Mouse (Mus musculus) olfactory bulb, adult 2 months (tissue): ENCODE measurements around the gene Btnl9.

Source experiments
- CTCF ChIP-seq: fragments of 200-500 bp; IDR thresholded peaks from 2 replicates; pipeline ENCODE4 v1.5.1; 2012; ENCODE audit warnings: low read depth, mild to moderate bottlenecking, low read length, moderate library complexity; ENCODE audit not compliant: insufficient read depth
- POLR2A ChIP-seq: fragments of 200-500 bp; IDR thresholded peaks from 2 replicates; pipeline ENCODE4 v1.6.1; 2012; ENCODE audit warnings: mild to moderate bottlenecking, low read depth, low read length, moderate library complexity; ENCODE audit not compliant: insufficient read depth

DNA sequence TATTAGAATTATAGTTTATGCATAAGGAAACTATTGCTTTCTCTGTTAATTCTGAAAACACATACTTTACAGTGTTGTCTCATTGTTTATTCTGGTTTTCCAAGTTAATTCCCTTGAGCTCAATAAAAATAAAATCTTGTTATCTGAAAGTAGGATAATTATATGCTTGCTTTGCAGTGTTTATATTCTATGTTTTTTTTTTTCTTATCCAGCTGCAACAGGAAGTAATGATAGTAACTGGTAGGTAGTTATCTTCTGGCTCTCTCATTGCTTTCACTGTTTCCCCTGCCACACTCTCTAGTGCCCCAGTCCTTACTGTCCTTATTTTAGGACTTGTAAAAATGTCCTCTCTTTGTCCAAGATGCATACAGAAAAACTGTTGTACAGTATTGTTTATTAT is 13.7 kb upstream of the Btnl9 start:
- TF ChIP-seq CTCF = no peak
- TF ChIP-seq POLR2A = no peak
